Mouse (Mus musculus) heart, embryonic 11.5 days (tissue): Measurements from ENCODE around the gene Ptprm. TPM values are rescaled to one million over a fixed set of nuclear protein-coding genes. Genes with fewer than 3 reads are reported as not detected.

Experiments used
- ATAC-seq: fragments of 200-750 bp; cut with Nextera tagmentation; replicated peaks from 2 replicates; pipeline ENCODE4 v1.8.0; 2017; ENCODE audit warnings: moderate library complexity; ENCODE audit not compliant: insufficient number of reproducible peaks, low FRiP score, low TSS enrichment
- H3K27ac ChIP-seq: fragments of 300-500 bp; sonication (generic); 2 replicates; pipeline ENCODE4 v1.5.1; 2014; ENCODE audit warnings: mild to moderate bottlenecking, low read depth, low read length
- H3K27me3 ChIP-seq: fragments of 300-500 bp; sonication (generic); 2 replicates; pipeline ENCODE4 v1.6.1; 2014; ENCODE audit warnings: mild to moderate bottlenecking, low read length, mixed read lengths; ENCODE audit not compliant: control insufficient read depth, insufficient read depth
- H3K36me3 ChIP-seq: fragments of 300-500 bp; sonication (generic); 2 replicates; pipeline ENCODE4 v1.6.1; 2014; ENCODE audit warnings: mild to moderate bottlenecking, low read length, moderate library complexity, mixed read lengths; ENCODE audit not compliant: control insufficient read depth, insufficient read depth
- H3K4me1 ChIP-seq: fragments of 300-500 bp; sonication (generic); 2 replicates; pipeline ENCODE4 v1.6.1; 2014; ENCODE audit warnings: low read length; ENCODE audit not compliant: control insufficient read depth, insufficient read depth
- H3K4me2 ChIP-seq: fragments of 300-500 bp; sonication (generic); 2 replicates; pipeline ENCODE4 v1.6.1; 2014; ENCODE audit warnings: mild to moderate bottlenecking, moderate library complexity
- H3K4me3 ChIP-seq: fragments of 300-500 bp; sonication (generic); 2 replicates; pipeline ENCODE4 v1.5.1; 2014; ENCODE audit warnings: low read depth, low read length
- H3K9ac ChIP-seq: fragments of 300-500 bp; sonication (generic); 2 replicates; pipeline ENCODE4 v1.6.1; 2014; ENCODE audit warnings: mild to moderate bottlenecking, low read depth, low read length, moderate library complexity
- H3K9me3 ChIP-seq: fragments of 300-500 bp; sonication (generic); replicated peaks from 2 replicates; pipeline ENCODE4 v1.6.1; 2016; ENCODE audit warnings: low read length; ENCODE audit not compliant: control insufficient read depth
- WGBS: fragments of 180-500 bp; shearing (Covaris S2); extraction: QIAGEN DNeasy Blood & Tissue Kit; methylation state at CpG from one replicate; pipeline ENCODE4 v1.1.7; 2014; ENCODE audit not compliant: insufficient replicate concordance; 5-methylcytosine and 5-hydroxymethylcytosine counted together
- polyA plus RNA-seq: library from polyadenylated mRNA; unstranded; fragments of >200 nt; fragmentation: Nextera tagmentation; extraction: Ambion mirVana; gene quantifications from 2 replicates; pipeline ENCODE4 v1.2.1, GENCODE M21; 2014

The Ptprm gene
- polyA plus RNA-seq, 1 experiment from 2014 or later: 15.9 TPM

GRCm38 (mm10) chr17:67287501-67287900, 66.8 kb downstream of the Ptprm start:
- Histone ChIP-seq H3K27me3 (no peaks in the 10 kb centered on the region), H3K9me3 (no peaks in the 10 kb centered on the region), H3K27ac (no peak overlapping the region), H3K36me3 (no peaks in the 10 kb centered on the region), H3K4me3 (no peak overlapping the region), H3K9ac (no peak overlapping the region), H3K4me2 (no peak overlapping the region), H3K4me1 (no peaks in the 10 kb centered on the region)
- no peak for ATAC-seq
- 75% methylated on average over 3 of the region's 3 CpGs for WGBS

GRCm38 (mm10) chr17:67281640-67282170, 72.6 kb downstream of the Ptprm start:
- Histone ChIP-seq H3K4me3 (no peak overlapping the region), H3K27ac (no peak overlapping the region), H3K4me1 (no peaks in the 10 kb centered on the region; the same call in 1 of the 2 replicates), H3K4me2 (no peak overlapping the region), H3K27me3 (no peaks in the 10 kb centered on the region), H3K36me3 (no peaks in the 10 kb centered on the region), H3K9me3 (no peaks in the 10 kb centered on the region), H3K9ac (no peak overlapping the region)
- ATAC-seq: no peak
- 29% methylated on average over 13 of the region's 13 CpGs for WGBS

GRCm38 (mm10) chr17:67277124-67277910, 76.9 kb downstream of the Ptprm start:
- ATAC-seq: no peak
- 87% methylated on average over 13 of the region's 13 CpGs for WGBS
- no peaks in the 10 kb centered on the region; the same call in 1 of the 2 replicates for H3K4me1 ChIP-seq
- H3K4me3 ChIP-seq: no peak overlapping the region
- no peak overlapping the region for H3K27ac ChIP-seq
- no peaks in the 10 kb centered on the region for H3K9me3 ChIP-seq
- no peak overlapping the region for H3K4me2 ChIP-seq
- H3K9ac ChIP-seq: no peak overlapping the region
- H3K27me3 ChIP-seq: no peaks in the 10 kb centered on the region
- no peaks in the 10 kb centered on the region for H3K36me3 ChIP-seq

GRCm38 (mm10) chr17:67274531-67275094, 79.6 kb downstream of the Ptprm start:
- H3K4me2 ChIP-seq: no peak overlapping the region
- no peak overlapping the region for H3K9ac ChIP-seq
- no peak for ATAC-seq
- H3K27me3 ChIP-seq: no peaks in the 10 kb centered on the region
- H3K27ac ChIP-seq: no peak overlapping the region
- no peaks in the 10 kb centered on the region for H3K4me1 ChIP-seq
- H3K9me3 ChIP-seq: no peaks in the 10 kb centered on the region
- WGBS: 66% methylated on average over 21 of the region's 21 CpGs
- H3K4me3 ChIP-seq: no peak overlapping the region
- no peaks in the 10 kb centered on the region for H3K36me3 ChIP-seq

- no peaks in the 10 kb centered on the region for H3K36me3 ChIP-seq
- no peaks in the 10 kb centered on the region for H3K27me3 ChIP-seq
- no peak overlapping the region for H3K4me3 ChIP-seq
- H3K4me1 ChIP-seq: no peaks in the 10 kb centered on the region
- no peak overlapping the region for H3K27ac ChIP-seq
- no peak overlapping the region for H3K9ac ChIP-seq
- ATAC-seq: no peak
- no peaks in the 10 kb centered on the region for H3K9me3 ChIP-seq
- no peak overlapping the region for H3K4me2 ChIP-seq
Observed at GRCm38 (mm10) chr17:67272928-67273327, 81.3 kb downstream of the Ptprm start.

- Histone ChIP-seq H3K4me3 (no peak overlapping the region), H3K9me3 (no peaks in the 10 kb centered on the region), H3K36me3 (no peaks in the 10 kb centered on the region), H3K4me2 (no peak overlapping the region), H3K27me3 (no peaks in the 10 kb centered on the region), H3K9ac (no peak overlapping the region), H3K27ac (no peak overlapping the region), H3K4me1 (peaks cover 2% of the 10 kb centered on the region; the same call in 1 of the 2 replicates)
- no peak for ATAC-seq
- 79% methylated on average over 9 of the region's 9 CpGs for WGBS
Observed at GRCm38 (mm10) chr17:67268475-67269080, 85.7 kb downstream of the Ptprm start.

- no peak for ATAC-seq
- no peaks in the 10 kb centered on the region for H3K27me3 ChIP-seq
- H3K36me3 ChIP-seq: no peaks in the 10 kb centered on the region
- H3K9me3 ChIP-seq: no peaks in the 10 kb centered on the region
- no peak overlapping the region for H3K9ac ChIP-seq
- H3K27ac ChIP-seq: no peak overlapping the region
- H3K4me1 ChIP-seq: peaks cover 4% of the 10 kb centered on the region; the same call in 1 of the 2 replicates
- WGBS: 91% methylated on average over 6 of the region's 6 CpGs
- H3K4me2 ChIP-seq: no peak overlapping the region
- H3K4me3 ChIP-seq: no peak overlapping the region
Observed at GRCm38 (mm10) chr17:67266270-67266669, 88.0 kb downstream of the Ptprm start.

- Histone ChIP-seq H3K36me3 (no peaks in the 10 kb centered on the region), H3K4me1 (peaks cover 4% of the 10 kb centered on the region; the same call in 1 of the 2 replicates), H3K9me3 (no peaks in the 10 kb centered on the region), H3K4me3 (no peak overlapping the region), H3K27ac (no peak overlapping the region), H3K4me2 (no peak overlapping the region), H3K27me3 (no peaks in the 10 kb centered on the region), H3K9ac (no peak overlapping the region)
- no peak for ATAC-seq
- 90% methylated on average over 4 of the region's 4 CpGs for WGBS
Observed at GRCm38 (mm10) chr17:67265520-67265919, 88.7 kb downstream of the Ptprm start.
